Mouse (Mus musculus): ENCODE results near the gene Nell2. TPM values are rescaled to one million over a fixed set of nuclear protein-coding genes. Genes with fewer than 3 reads are reported as not detected.
"Not testable (repeated sequence)": the region's sequence is repeated elsewhere in the genome, so short reads cannot be mapped to it uniquely, and the experiment has no call there.

Nell2 gene
- polyA plus RNA-seq, 1 experiment from 2014 or later: 21.0 TPM

GRCm38 (mm10) chr15:95273236-95273635 is 255.1 kb downstream of the Nell2 start:
- no peaks in the 10 kb centered on the region for H3K36me3 ChIP-seq (ENCODE audit: control insufficient read depth, insufficient read depth, low read length)
- DNase-seq (ENCODE audit: low spot score) (no peak), ATAC-seq (replicated peaks; ENCODE audit: low FRiP score, low TSS enrichment, low read depth) (no peak)
- no peak overlapping the region for H3K9ac ChIP-seq (ENCODE audit: low read length)
- H3K4me3 ChIP-seq (ENCODE audit: low read depth, low read length): no peak overlapping the region
- WGBS: 80% methylated on average over 3 of the region's 3 CpGs
- no peaks in the 10 kb centered on the region for H3K27me3 ChIP-seq (replicated peaks; ENCODE audit: control insufficient read depth, insufficient read depth, low read length)
- H3K4me1 ChIP-seq (replicated peaks; ENCODE audit: control insufficient read depth, insufficient read depth, low read length): no peaks in the 10 kb centered on the region
- H3K9me3 ChIP-seq (ENCODE audit: control insufficient read depth, low read length): no peaks in the 10 kb centered on the region
- no peak overlapping the region for H3K27ac ChIP-seq (ENCODE audit: low read depth)
- H3K4me2 ChIP-seq (ENCODE audit: low read length): no peak overlapping the region

GRCm38 (mm10) chr15:95272167-95272566 is 256.2 kb downstream of the Nell2 start:
- H3K4me3 ChIP-seq (ENCODE audit: low read depth, low read length): no peak overlapping the region
- no peak for DNase-seq (ENCODE audit: low spot score)
- no peak overlapping the region for H3K4me2 ChIP-seq (ENCODE audit: low read length)
- no peak overlapping the region for H3K9ac ChIP-seq (ENCODE audit: low read length)
- 94% methylated on average over 3 of the region's 3 CpGs for WGBS
- H3K27me3 ChIP-seq (replicated peaks; ENCODE audit: control insufficient read depth, insufficient read depth, low read length): no peaks in the 10 kb centered on the region
- no peaks in the 10 kb centered on the region for H3K9me3 ChIP-seq (ENCODE audit: control insufficient read depth, low read length)
- ATAC-seq (replicated peaks; ENCODE audit: low FRiP score, low TSS enrichment, low read depth): no peak
- no peaks in the 10 kb centered on the region for H3K36me3 ChIP-seq (ENCODE audit: control insufficient read depth, insufficient read depth, low read length)
- no peaks in the 10 kb centered on the region for H3K4me1 ChIP-seq (replicated peaks; ENCODE audit: control insufficient read depth, insufficient read depth, low read length)
- no peak overlapping the region for H3K27ac ChIP-seq (ENCODE audit: low read depth)

- H3K4me3 ChIP-seq (ENCODE audit: low read depth, low read length): no peak overlapping the region
- H3K4me2 ChIP-seq (ENCODE audit: low read length): no peak overlapping the region
- WGBS: 84% methylated on average over 2 of the region's 2 CpGs
- no peaks in the 10 kb centered on the region for H3K9me3 ChIP-seq (ENCODE audit: control insufficient read depth, low read length)
- no peaks in the 10 kb centered on the region for H3K27me3 ChIP-seq (replicated peaks; ENCODE audit: control insufficient read depth, insufficient read depth, low read length)
- H3K4me1 ChIP-seq (replicated peaks; ENCODE audit: control insufficient read depth, insufficient read depth, low read length): no peaks in the 10 kb centered on the region
- ATAC-seq (replicated peaks; ENCODE audit: low FRiP score, low TSS enrichment, low read depth) (no peak), DNase-seq (ENCODE audit: low spot score) (no peak)
- H3K9ac ChIP-seq (ENCODE audit: low read length): no peak overlapping the region
- H3K27ac ChIP-seq (ENCODE audit: low read depth): no peak overlapping the region
- H3K36me3 ChIP-seq (ENCODE audit: control insufficient read depth, insufficient read depth, low read length): no peaks in the 10 kb centered on the region
Measured at GRCm38 (mm10) chr15:95259671-95260450, 268.5 kb downstream of the Nell2 start.

- no peaks in the 10 kb centered on the region for H3K36me3 ChIP-seq (ENCODE audit: control insufficient read depth, insufficient read depth, low read length)
- no peak for ATAC-seq (replicated peaks; ENCODE audit: low FRiP score, low TSS enrichment, low read depth)
- no peaks in the 10 kb centered on the region for H3K9me3 ChIP-seq (ENCODE audit: control insufficient read depth, low read length)
- no peak overlapping the region for H3K4me2 ChIP-seq (ENCODE audit: low read length)
- H3K27ac ChIP-seq (ENCODE audit: low read depth): no peak overlapping the region
- no peak overlapping the region for H3K4me3 ChIP-seq (ENCODE audit: low read depth, low read length)
- no peak overlapping the region for H3K9ac ChIP-seq (ENCODE audit: low read length)
- no peak for DNase-seq (ENCODE audit: low spot score)
- H3K4me1 ChIP-seq (replicated peaks; ENCODE audit: control insufficient read depth, insufficient read depth, low read length): no peaks in the 10 kb centered on the region
- 46% methylated on average over 9 of the region's 9 CpGs for WGBS
- H3K27me3 ChIP-seq (replicated peaks; ENCODE audit: control insufficient read depth, insufficient read depth, low read length): no peaks in the 10 kb centered on the region
Measured at GRCm38 (mm10) chr15:95257131-95257530, 271.2 kb downstream of the Nell2 start.

GRCm38 (mm10) chr15:95245516-95245915 is 282.8 kb downstream of the Nell2 start:
- ATAC-seq (replicated peaks; ENCODE audit: low FRiP score, low TSS enrichment, low read depth) (no peak), DNase-seq (ENCODE audit: low spot score) (no peak)
- H3K9ac ChIP-seq (ENCODE audit: low read length): no peak overlapping the region
- H3K36me3 ChIP-seq (ENCODE audit: control insufficient read depth, insufficient read depth, low read length): no peaks in the 10 kb centered on the region
- H3K4me1 ChIP-seq (replicated peaks; ENCODE audit: control insufficient read depth, insufficient read depth, low read length): no peaks in the 10 kb centered on the region
- no peak overlapping the region for H3K27ac ChIP-seq (ENCODE audit: low read depth)
- H3K27me3 ChIP-seq (replicated peaks; ENCODE audit: control insufficient read depth, insufficient read depth, low read length): no peaks in the 10 kb centered on the region
- H3K4me3 ChIP-seq (ENCODE audit: low read depth, low read length): no peak overlapping the region
- no peaks in the 10 kb centered on the region for H3K9me3 ChIP-seq (ENCODE audit: control insufficient read depth, low read length)
- 93% methylated on average over 11 of the region's 11 CpGs for WGBS
- H3K4me2 ChIP-seq (ENCODE audit: low read length): no peak overlapping the region

GRCm38 (mm10) chr15:95243876-95244275 is 284.5 kb downstream of the Nell2 start:
- Histone ChIP-seq H3K4me3 (ENCODE audit: low read depth, low read length) (no peak overlapping the region), H3K4me2 (ENCODE audit: low read length) (no peak overlapping the region), H3K4me1 (replicated peaks; ENCODE audit: control insufficient read depth, insufficient read depth, low read length) (no peaks in the 10 kb centered on the region), H3K27me3 (replicated peaks; ENCODE audit: control insufficient read depth, insufficient read depth, low read length) (no peaks in the 10 kb centered on the region), H3K9me3 (ENCODE audit: control insufficient read depth, low read length) (no peaks in the 10 kb centered on the region), H3K9ac (ENCODE audit: low read length) (no peak overlapping the region), H3K27ac (ENCODE audit: low read depth) (no peak overlapping the region), H3K36me3 (ENCODE audit: control insufficient read depth, insufficient read depth, low read length) (no peaks in the 10 kb centered on the region)
- 79% methylated on average over 8 of the region's 8 CpGs for WGBS
- DNase-seq (ENCODE audit: low spot score) (no peak), ATAC-seq (replicated peaks; ENCODE audit: low FRiP score, low TSS enrichment, low read depth) (no peak)

GRCm38 (mm10) chr15:95241161-95241560 is 287.2 kb downstream of the Nell2 start:
- Histone ChIP-seq H3K4me3 (ENCODE audit: low read depth, low read length) (no peak overlapping the region), H3K27ac (ENCODE audit: low read depth) (no peak overlapping the region)
- 96% methylated on average over 3 of the region's 3 CpGs for WGBS

GRCm38 (mm10) chr15:95237021-95237420 is 291.3 kb downstream of the Nell2 start:
- H3K9me3 ChIP-seq (ENCODE audit: control insufficient read depth, low read length); H3K9ac ChIP-seq (ENCODE audit: low read length); H3K27ac ChIP-seq (ENCODE audit: low read depth); ATAC-seq (replicated peaks; ENCODE audit: low FRiP score, low TSS enrichment, low read depth); DNase-seq (ENCODE audit: low spot score); H3K4me1 ChIP-seq (replicated peaks; ENCODE audit: control insufficient read depth, insufficient read depth, low read length); H3K4me2 ChIP-seq (ENCODE audit: low read length); H3K36me3 ChIP-seq (ENCODE audit: control insufficient read depth, insufficient read depth, low read length); H3K27me3 ChIP-seq (replicated peaks; ENCODE audit: control insufficient read depth, insufficient read depth, low read length); H3K4me3 ChIP-seq (ENCODE audit: low read depth, low read length): not testable (repeated sequence)
- 87% methylated on average over 2 of the region's 2 CpGs for WGBS

More at GRCm38 (mm10) chr15:95241161-95241560, 287.2 kb downstream of the Nell2 start:
- H3K4me1 ChIP-seq (replicated peaks; ENCODE audit: control insufficient read depth, insufficient read depth, low read length): no peaks in the 10 kb centered on the region
- H3K36me3 ChIP-seq (ENCODE audit: control insufficient read depth, insufficient read depth, low read length): no peaks in the 10 kb centered on the region
- no peak for DNase-seq (ENCODE audit: low spot score)
- H3K27me3 ChIP-seq (replicated peaks; ENCODE audit: control insufficient read depth, insufficient read depth, low read length): no peaks in the 10 kb centered on the region
- no peak overlapping the region for H3K9ac ChIP-seq (ENCODE audit: low read length)
- no peaks in the 10 kb centered on the region for H3K9me3 ChIP-seq (ENCODE audit: control insufficient read depth, low read length)
- H3K4me2 ChIP-seq (ENCODE audit: low read length): no peak overlapping the region
- ATAC-seq (replicated peaks; ENCODE audit: low FRiP score, low TSS enrichment, low read depth): no peak

- DNase-seq (ENCODE audit: low spot score) (no peak), ATAC-seq (replicated peaks; ENCODE audit: low FRiP score, low TSS enrichment, low read depth) (no peak)
- WGBS: 81% methylated on average over 3 of the region's 3 CpGs
- H3K9me3 ChIP-seq (ENCODE audit: control insufficient read depth, low read length): no peaks in the 10 kb centered on the region
- no peaks in the 10 kb centered on the region for H3K27me3 ChIP-seq (replicated peaks; ENCODE audit: control insufficient read depth, insufficient read depth, low read length)
- H3K27ac ChIP-seq (ENCODE audit: low read depth): no peak overlapping the region
- no peak overlapping the region for H3K9ac ChIP-seq (ENCODE audit: low read length)
- no peak overlapping the region for H3K4me2 ChIP-seq (ENCODE audit: low read length)
- no peaks in the 10 kb centered on the region for H3K4me1 ChIP-seq (replicated peaks; ENCODE audit: control insufficient read depth, insufficient read depth, low read length)
- no peak overlapping the region for H3K4me3 ChIP-seq (ENCODE audit: low read depth, low read length)
- no peaks in the 10 kb centered on the region for H3K36me3 ChIP-seq (ENCODE audit: control insufficient read depth, insufficient read depth, low read length)
Measured at GRCm38 (mm10) chr15:95236509-95236908, 291.9 kb downstream of the Nell2 start.
